Mouse (Mus musculus) heart, embryonic 13.5 days (tissue): Measurements from ENCODE around the gene Tox4. TPM values are rescaled to one million over a fixed set of nuclear protein-coding genes. Genes with fewer than 3 reads are reported as not detected.

Experiments
- ATAC-seq: fragments of 200-750 bp; cut with Nextera tagmentation; 2 replicates; pipeline ENCODE4 v1.8.0; 2017; ENCODE audit warnings: moderate TSS enrichment; ENCODE audit not compliant: insufficient number of reproducible peaks, low FRiP score, low TSS enrichment; ENCODE audit errors: extremely low read depth
- H3K27ac ChIP-seq: fragments of 300-500 bp; sonication (generic); replicated peaks from 2 replicates; pipeline ENCODE4 v1.5.1; 2015; ENCODE audit warnings: moderate library complexity, mild to moderate bottlenecking, inconsistent platforms
- H3K27me3 ChIP-seq: fragments of 300-500 bp; sonication (generic); replicated peaks from 2 replicates; pipeline ENCODE4 v1.6.1; 2015; ENCODE audit warnings: mild to moderate bottlenecking, inconsistent platforms
- H3K36me3 ChIP-seq: fragments of 300-500 bp; sonication (generic); 2 replicates; pipeline ENCODE4 v1.6.1; 2015; ENCODE audit warnings: mild to moderate bottlenecking, inconsistent platforms
- H3K4me1 ChIP-seq: fragments of 300-500 bp; sonication (generic); 2 replicates; pipeline ENCODE4 v1.6.1; 2015; ENCODE audit warnings: inconsistent platforms
- H3K4me2 ChIP-seq: fragments of 300-500 bp; sonication (generic); 2 replicates; pipeline ENCODE4 v1.6.1; 2015; ENCODE audit warnings: inconsistent platforms, mild to moderate bottlenecking, moderate library complexity
- H3K4me3 ChIP-seq: fragments of 300-500 bp; sonication (generic); 2 replicates; pipeline ENCODE4 v1.5.1; 2015; ENCODE audit warnings: moderate library complexity, mild to moderate bottlenecking, inconsistent platforms
- H3K9ac ChIP-seq: fragments of 300-500 bp; sonication (generic); 2 replicates; pipeline ENCODE4 v1.6.1; 2015; ENCODE audit warnings: inconsistent platforms, mild to moderate bottlenecking, moderate library complexity
- H3K9me3 ChIP-seq: fragments of 300-500 bp; sonication (generic); 2 replicates; pipeline ENCODE4 v1.6.1; 2016; ENCODE audit warnings: inconsistent platforms
- WGBS: fragments of 180-500 bp; shearing (Covaris S2); methylation state at CpG from one replicate; pipeline ENCODE4 v1.1.7; 2015; ENCODE audit warnings: mixed read lengths; 5-methylcytosine and 5-hydroxymethylcytosine counted together
- polyA plus RNA-seq: library from polyadenylated mRNA; unstranded; fragments of >200 nt; fragmentation: Nextera tagmentation; extraction: Ambion mirVana; gene quantifications from 2 replicates; pipeline ENCODE4 v1.2.1, GENCODE M21; 2015

The Tox4 gene
- polyA plus RNA-seq, 1 experiment from 2014 or later, result 32.6 TPM

- Histone ChIP-seq H3K9me3 (no peaks in the 10 kb centered on the region), H3K36me3 (peaks cover 51% of the 10 kb centered on the region), H3K4me1 (peaks cover 39% of the 10 kb centered on the region), H3K9ac (peak overlapping the region; percentile 97), H3K27me3 (no peaks in the 10 kb centered on the region), H3K27ac (no peak overlapping the region), H3K4me3 (peak overlapping the region; percentile 88), H3K4me2 (peak overlapping the region; percentile 86)
- ATAC-seq, result no peak
- 41% methylated on average over 8 of the region's 8 CpGs for WGBS
Measured at GRCm38 (mm10) chr14:52314808-52315150, 35.8 kb downstream of the Tox4 start.

GRCm38 (mm10) chr14:52315283-52315780 is 36.4 kb downstream of the Tox4 start:
- Histone ChIP-seq H3K4me1 (peaks cover 39% of the 10 kb centered on the region), H3K4me3 (peak overlapping the region; percentile 88), H3K27ac (peak overlapping the region; percentile 87), H3K9ac (peak overlapping the region; percentile 97), H3K36me3 (peaks cover 46% of the 10 kb centered on the region), H3K9me3 (no peaks in the 10 kb centered on the region), H3K4me2 (peak overlapping the region; percentile 86), H3K27me3 (no peaks in the 10 kb centered on the region)
- no peak for ATAC-seq
- WGBS, result 6% methylated on average over 17 of the region's 17 CpGs

GRCm38 (mm10) chr14:52315792-52316440 is 37.0 kb downstream of the Tox4 start:
- Histone ChIP-seq H3K27ac (peak overlapping the region; percentile 87), H3K9me3 (no peaks in the 10 kb centered on the region), H3K4me1 (peaks cover 39% of the 10 kb centered on the region), H3K36me3 (peaks cover 40% of the 10 kb centered on the region), H3K4me2 (peak overlapping the region; percentile 86), H3K9ac (peak overlapping the region; percentile 97), H3K27me3 (no peaks in the 10 kb centered on the region), H3K4me3 (peak overlapping the region; percentile 88)
- under 1% methylated on average over 30 of the region's 41 CpGs for WGBS
- peak; percentile 62 for ATAC-seq

GRCm38 (mm10) chr14:52316441-52317225 is 37.7 kb downstream of the Tox4 start:
- Histone ChIP-seq H3K36me3 (peaks cover 33% of the 10 kb centered on the region), H3K4me1 (peaks cover 38% of the 10 kb centered on the region), H3K9ac (peak overlapping the region; percentile 97), H3K4me2 (peak overlapping the region; percentile 86), H3K9me3 (no peaks in the 10 kb centered on the region), H3K27me3 (no peaks in the 10 kb centered on the region), H3K27ac (peak overlapping the region; percentile 87), H3K4me3 (peak overlapping the region; percentile 88)
- WGBS, result 15% methylated on average over 16 of the region's 16 CpGs
- no peak for ATAC-seq

- H3K4me2 ChIP-seq, result no peak overlapping the region
- H3K4me3 ChIP-seq, result no peak overlapping the region
- no peak overlapping the region for H3K9ac ChIP-seq
- peaks cover 19% of the 10 kb centered on the region for H3K4me1 ChIP-seq
- no peak overlapping the region for H3K27ac ChIP-seq
- no peaks in the 10 kb centered on the region for H3K9me3 ChIP-seq
- ATAC-seq, result no peak
- peaks cover 5% of the 10 kb centered on the region for H3K36me3 ChIP-seq
- H3K27me3 ChIP-seq, result peaks cover 10% of the 10 kb centered on the region; the same call in 1 of the 2 replicates
- 41% methylated on average over 6 of the region's 6 CpGs for WGBS
Measured at GRCm38 (mm10) chr14:52319361-52319760, 40.4 kb downstream of the Tox4 start.

- 8% methylated on average over 4 of the region's 4 CpGs for WGBS
- Histone ChIP-seq H3K4me1 (peaks cover 12% of the 10 kb centered on the region; the same call in 1 of the 2 replicates), H3K9ac (no peak overlapping the region), H3K27ac (no peak overlapping the region), H3K4me2 (no peak overlapping the region), H3K36me3 (no peaks in the 10 kb centered on the region), H3K9me3 (no peaks in the 10 kb centered on the region), H3K4me3 (no peak overlapping the region), H3K27me3 (peaks cover 62% of the 10 kb centered on the region)
- ATAC-seq, result no peak
Measured at GRCm38 (mm10) chr14:52325890-52326289, 46.9 kb downstream of the Tox4 start.

- Histone ChIP-seq H3K27me3 (peaks cover 76% of the 10 kb centered on the region), H3K9ac (peak overlapping the region; percentile 70), H3K4me2 (peak overlapping the region; percentile 80), H3K36me3 (no peaks in the 10 kb centered on the region), H3K4me3 (peak overlapping the region; percentile 55), H3K27ac (no peak overlapping the region), H3K4me1 (peaks cover 12% of the 10 kb centered on the region; the same call in 1 of the 2 replicates), H3K9me3 (no peaks in the 10 kb centered on the region)
- 3% methylated on average over 14 of the region's 14 CpGs for WGBS
- no peak for ATAC-seq
Measured at GRCm38 (mm10) chr14:52327375-52327901, 48.5 kb downstream of the Tox4 start.

- no peak for ATAC-seq
- H3K9ac ChIP-seq, result peak within 1 kb of the TSS; percentile 70
- H3K4me1 ChIP-seq, result peaks cover 12% of the 10 kb centered on the region; the same call in 1 of the 2 replicates
- no peaks in the 10 kb centered on the region for H3K36me3 ChIP-seq
- no peaks in the 10 kb centered on the region for H3K9me3 ChIP-seq
- 2% methylated on average over 26 of the region's 26 CpGs for WGBS
- H3K4me2 ChIP-seq, result peak within 1 kb of the TSS; percentile 80
- no peak within 1 kb of the TSS for H3K27ac ChIP-seq
- H3K4me3 ChIP-seq, result peak within 1 kb of the TSS; percentile 55
- peaks cover 73% of the 10 kb centered on the region for H3K27me3 ChIP-seq
Measured at GRCm38 (mm10) chr14:52327910-52328812, 49.2 kb downstream of the Tox4 start, which contains the start of gene Sall2. Gene Sall2, minus strand, starts transcription at chr14:52328762.

- Histone ChIP-seq H3K4me2 (no peak overlapping the region), H3K27me3 (peaks cover 62% of the 10 kb centered on the region), H3K4me1 (peaks cover 12% of the 10 kb centered on the region; the same call in 1 of the 2 replicates), H3K9ac (no peak overlapping the region), H3K36me3 (no peaks in the 10 kb centered on the region), H3K27ac (no peak overlapping the region), H3K9me3 (no peaks in the 10 kb centered on the region), H3K4me3 (no peak overlapping the region)
- no peak for ATAC-seq
- 30% methylated on average over 4 of the region's 4 CpGs for WGBS
Measured at GRCm38 (mm10) chr14:52331069-52331750, 52.3 kb downstream of the Tox4 start.

GRCm38 (mm10) chr14:52332171-52332570 is 53.2 kb downstream of the Tox4 start:
- Histone ChIP-seq H3K4me3 (no peak overlapping the region), H3K27me3 (peaks cover 52% of the 10 kb centered on the region), H3K36me3 (no peaks in the 10 kb centered on the region), H3K9me3 (no peaks in the 10 kb centered on the region), H3K4me1 (peaks cover 12% of the 10 kb centered on the region; the same call in 1 of the 2 replicates), H3K9ac (no peak overlapping the region), H3K4me2 (no peak overlapping the region), H3K27ac (no peak overlapping the region)
- ATAC-seq, result no peak
- 63% methylated on average over 1 of the region's 3 CpGs for WGBS
